Mouse (Mus musculus) heart, adult 2 months (tissue): ENCODE measurements around the gene Peli1. TPM values are rescaled to one million over a fixed set of nuclear protein-coding genes. Genes with fewer than 3 reads are reported as not detected.

Experiments used
- DNase-seq, 2 experiments: peaks; one replicate each; pipeline ENCODE4 v3.0.0; 2021
- H3K27ac ChIP-seq: fragments of 200-600 bp; 2 replicates; pipeline ENCODE4 v1.8.1; 2022
- H3K27me3 ChIP-seq: fragments of 200-500 bp; 2 replicates; pipeline ENCODE4 v1.6.1; 2012; ENCODE audit warnings: mild to moderate bottlenecking, low read length, inconsistent platforms, mixed read lengths; ENCODE audit not compliant: control insufficient read depth, insufficient read depth
- H3K36me3 ChIP-seq: fragments of 200-500 bp; 2 replicates; pipeline ENCODE4 v1.6.1; 2012; ENCODE audit warnings: low read length, inconsistent platforms; ENCODE audit not compliant: control insufficient read depth, insufficient read depth
- H3K4me1 ChIP-seq: fragments of 200-500 bp; 2 replicates; pipeline ENCODE4 v1.6.1; 2011; ENCODE audit warnings: low read length; ENCODE audit not compliant: control insufficient read depth, insufficient read depth
- H3K4me3 ChIP-seq: fragments of 200-600 bp; 2 replicates; pipeline ENCODE4 v1.8.1; 2022
- H3K79me2 ChIP-seq: fragments of 200-500 bp; replicated peaks from 2 replicates; pipeline ENCODE4 v1.6.1; 2012; ENCODE audit warnings: mild to moderate bottlenecking, inconsistent platforms, low read length, moderate library complexity, mixed read lengths; ENCODE audit not compliant: control insufficient read depth, insufficient read depth
- H3K9ac ChIP-seq: fragments of 200-500 bp; 2 replicates; pipeline ENCODE4 v1.6.1; 2012; ENCODE audit warnings: low read depth, mild to moderate bottlenecking, control low read depth, inconsistent platforms, low read length, mixed read lengths
- CTCF ChIP-seq: fragments of 200-600 bp; IDR thresholded peaks from 2 replicates; pipeline ENCODE4 v1.8.1; 2022; ENCODE audit warnings: antibody characterized with exemption, mild to moderate bottlenecking, moderate library complexity
- EP300 ChIP-seq: fragments of 200-500 bp; IDR thresholded peaks from 2 replicates; pipeline ENCODE4 v1.6.1; 2011; ENCODE audit warnings: low read depth, low read length, control low read depth; ENCODE audit not compliant: insufficient read depth
- POLR2A ChIP-seq: fragments of 200-500 bp; IDR thresholded peaks from 2 replicates; pipeline ENCODE4 v1.6.1; 2011; ENCODE audit warnings: mild to moderate bottlenecking, low read depth, low read length, control low read depth; ENCODE audit not compliant: insufficient read depth
- WGBS: fragments of 180-500 bp; shearing (Covaris S2); methylation state at CpG from one replicate; pipeline ENCODE4 v1.1.7; 2018; 5-methylcytosine and 5-hydroxymethylcytosine counted together
- intact Hi-C: fragments of 180-260 bp; cut with DNase I; formaldehyde crosslinking; loops from one replicate; pipeline ENCODE4 v1.15.1; 2025
- polyA plus RNA-seq: library from polyadenylated mRNA; depleted of rRNA; stranded (reverse); fragments of >200 nt; gene quantifications from 2 replicates; pipeline ENCODE4 v1.2.3, GENCODE M21; 2012
- total RNA-seq, 2 experiments: library from RNA; stranded (reverse); gene quantifications; 2 replicates each; pipeline ENCODE4 v1.2.3; 2021

Gene Peli1
- total and polyA plus RNA-seq, 3 experiments: 6.2 to 13.7 (median 13.6) TPM

- H3K4me3 ChIP-seq: no peak overlapping the region
- no peak for DNase-seq
- TF ChIP-seq POLR2A: no peak
- no peak for TF ChIP-seq EP300
- no peak for TF ChIP-seq CTCF
- H3K9ac ChIP-seq: no peak overlapping the region
- H3K79me2 ChIP-seq: peaks cover 2% of the 10 kb centered on the region
- WGBS: 86% methylated on average over 3 of the region's 3 CpGs
- H3K27ac ChIP-seq: no peak overlapping the region
- peaks cover 9% of the 10 kb centered on the region for H3K4me1 ChIP-seq
- intact Hi-C loops: no loop called here
- peaks cover 9% of the 10 kb centered on the region for H3K36me3 ChIP-seq
- H3K27me3 ChIP-seq: no peaks in the 10 kb centered on the region
Observed at GRCm38 (mm10) chr11:21116623-21117295, 25.7 kb downstream of the Peli1 start.

- H3K27ac ChIP-seq: no peak overlapping the region
- intact Hi-C loops: no loop called here
- TF ChIP-seq POLR2A: no peak
- TF ChIP-seq EP300: no peak
- no peak for TF ChIP-seq CTCF
- H3K9ac ChIP-seq: no peak overlapping the region
- H3K4me3 ChIP-seq: no peak overlapping the region
- H3K4me1 ChIP-seq: peaks cover 6% of the 10 kb centered on the region
- no peaks in the 10 kb centered on the region for H3K27me3 ChIP-seq
- DNase-seq: no peak
- 92% methylated on average over 2 of the region's 2 CpGs for WGBS
- H3K79me2 ChIP-seq: peaks cover 2% of the 10 kb centered on the region
- H3K36me3 ChIP-seq: peaks cover 20% of the 10 kb centered on the region
Observed at GRCm38 (mm10) chr11:21121737-21122136, 30.6 kb downstream of the Peli1 start.

GRCm38 (mm10) chr11:21122399-21122798 is 31.3 kb downstream of the Peli1 start:
- Histone ChIP-seq H3K36me3 (peaks cover 19% of the 10 kb centered on the region), H3K79me2 (peaks cover 2% of the 10 kb centered on the region), H3K27me3 (no peaks in the 10 kb centered on the region), H3K9ac (no peak overlapping the region), H3K4me3 (no peak overlapping the region), H3K4me1 (peaks cover 6% of the 10 kb centered on the region), H3K27ac (no peak overlapping the region)
- no peak for DNase-seq
- no peak for TF ChIP-seq EP300
- intact Hi-C loops: no loop called here
- 45% methylated on average over 2 of the region's 2 CpGs for WGBS

DNA sequence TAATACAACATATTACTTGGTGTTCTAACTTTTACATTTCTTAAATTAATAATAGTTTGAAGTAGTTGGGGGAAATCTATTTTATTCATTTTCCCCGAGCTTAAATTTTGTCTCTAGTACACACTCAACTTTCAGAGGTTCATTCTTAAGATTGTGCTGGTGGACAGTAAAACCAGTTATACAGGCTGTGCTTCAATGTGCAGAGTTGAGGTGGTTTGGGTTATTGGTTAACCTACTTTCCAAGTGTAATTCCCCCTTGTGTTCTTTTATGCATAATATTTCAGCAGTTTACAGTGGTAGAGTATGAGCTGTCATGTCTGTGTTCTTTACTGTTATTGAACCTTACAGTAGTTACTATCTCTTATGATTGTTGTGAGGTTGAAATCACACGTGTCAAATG is 40.6 kb downstream of the Peli1 start:
- 71% methylated on average over 2 of the region's 2 CpGs for WGBS
- no peak overlapping the region for H3K27ac ChIP-seq
- TF ChIP-seq EP300: no peak
- no peak for TF ChIP-seq CTCF
- H3K79me2 ChIP-seq: peaks cover 6% of the 10 kb centered on the region
- no peaks in the 10 kb centered on the region for H3K27me3 ChIP-seq
- DNase-seq: no peak
- no peaks in the 10 kb centered on the region; the same call in 1 of the 2 replicates for H3K4me1 ChIP-seq
- no peak overlapping the region for H3K9ac ChIP-seq
- intact Hi-C loops: no loop called here
- H3K4me3 ChIP-seq: no peak overlapping the region
- no peaks in the 10 kb centered on the region for H3K36me3 ChIP-seq

- H3K9ac ChIP-seq: no peak overlapping the region
- H3K27ac ChIP-seq: no peak overlapping the region
- no peak for DNase-seq
- no peak overlapping the region for H3K4me3 ChIP-seq
- 87% methylated on average over 2 of the region's 2 CpGs for WGBS
- TF ChIP-seq POLR2A (no peak), EP300 (no peak), CTCF (no peak)
- H3K27me3 ChIP-seq: no peaks in the 10 kb centered on the region
- H3K79me2 ChIP-seq: peaks cover 6% of the 10 kb centered on the region
- peaks cover 2% of the 10 kb centered on the region for H3K36me3 ChIP-seq
- intact Hi-C loops: no loop called here
- H3K4me1 ChIP-seq: no peaks in the 10 kb centered on the region; the same call in 1 of the 2 replicates
Observed at GRCm38 (mm10) chr11:21134875-21135451, 43.9 kb downstream of the Peli1 start.

DNA sequence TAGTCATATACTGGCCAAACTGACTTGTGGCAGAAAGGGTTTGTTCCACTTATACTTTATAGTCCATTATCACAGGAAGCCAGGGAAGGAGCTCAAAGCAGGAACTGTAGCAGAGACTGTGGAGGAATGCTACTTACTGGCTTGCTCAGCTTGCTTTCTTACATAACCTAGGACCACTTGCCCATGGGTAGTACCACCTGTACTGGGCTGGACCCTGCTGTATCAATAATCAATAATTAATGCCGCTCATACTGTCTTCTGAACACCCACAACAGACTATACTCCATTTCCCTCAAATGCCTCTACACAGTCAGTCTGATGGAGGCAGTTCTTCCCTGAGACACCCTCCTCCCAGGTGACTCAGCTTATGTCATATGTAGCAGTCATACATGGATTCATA is 48.4 kb downstream of the Peli1 start:
- Histone ChIP-seq H3K4me1 (no peaks in the 10 kb centered on the region; the same call in 1 of the 2 replicates), H3K27me3 (no peaks in the 10 kb centered on the region), H3K27ac (no peak overlapping the region), H3K79me2 (peaks cover 2% of the 10 kb centered on the region; the same call in 1 of the 2 replicates), H3K4me3 (no peak overlapping the region), H3K9ac (no peak overlapping the region), H3K36me3 (peaks cover 4% of the 10 kb centered on the region)
- intact Hi-C loops: no loop called here
- WGBS: 100% methylated on average over 1 of the region's 1 CpGs
- DNase-seq: no peak
- no peak for TF ChIP-seq EP300
- no peak for TF ChIP-seq POLR2A
- no peak for TF ChIP-seq CTCF
